Mouse (Mus musculus) Patski (cell line): ENCODE measurements around the gene Erlin1. TPM values are rescaled to one million over a fixed set of nuclear protein-coding genes. Genes with fewer than 3 reads are reported as not detected.

ENCODE experiments used
- ATAC-seq: fragments of 100-300 bp; one replicate; pipeline ENCODE4 v1.8.0; 2021
- CTCF ChIA-PET: fragments of 350-600 bp; sonication (Branson Sonifier 250); formaldehyde crosslinking; loops from one replicate; lab custom pipeline; 2022; ENCODE audit warnings: inconsistent platforms; lab: Charles Lee
- POLR2A ChIA-PET: fragments of 350-600 bp; sonication (Branson Sonifier 250); formaldehyde crosslinking; loops from one replicate; lab custom pipeline; 2022; ENCODE audit warnings: antibody characterized with exemption, inconsistent platforms; lab: Charles Lee
- DNase-seq: peaks from one replicate; pipeline ENCODE4 v3.0.0-alpha.2; 2011; ENCODE audit warnings: low read depth, low spot score
- H3K27me3 ChIP-seq: fragments of 371-371 bp; one replicate; pipeline ENCODE4 v1.5.1; 2021
- CTCF ChIP-seq: fragments of 100-300 bp; IDR thresholded peaks from one replicate; pipeline ENCODE4 v1.5.1; 2021
- in situ Hi-C: fragments of 300-500 bp; cut with MboI; formaldehyde crosslinking; loops from 3 replicates; pipeline ENCODE4 v1.11.1; 2018; ENCODE audit warnings: low pct_unique_long_range_greater_than_20kb, mixed read lengths
- polyA plus RNA-seq: library from polyadenylated mRNA; unstranded; gene quantifications from one replicate; pipeline ENCODE4 v1.2.3, GENCODE M21; 2021

Erlin1 gene
- polyA plus RNA-seq, 1 experiment from 2014 or later, result 32.6 TPM

- H3K27me3 ChIP-seq, result no peaks in the 10 kb centered on the region
- no peak for TF ChIP-seq CTCF
- in situ Hi-C loops, result no loop called here
- POLR2A ChIA-PET, result no interaction called here
- DNase-seq, result no peak
- CTCF ChIA-PET, result interaction anchor here (1.1 kb wide), 1 partner anchor 15 kb away, joined by 6 read pairs; no protein-coding TSS in a partner anchor
- ATAC-seq, result no peak
Measured at GRCm38 (mm10) chr19:44086278-44086677, 16.7 kb upstream of the Erlin1 start.

GRCm38 (mm10) chr19:44080920-44081319 lies 11.3 kb upstream of the Erlin1 start:
- in situ Hi-C loops, result no loop called here
- CTCF ChIA-PET, result interaction anchor here (1.3 kb wide), 1 partner anchor 17 kb away, joined by 3 read pairs; no protein-coding TSS in a partner anchor
- TF ChIP-seq CTCF, result no peak
- DNase-seq (no peak), ATAC-seq (no peak)
- POLR2A ChIA-PET, result no interaction called here
- H3K27me3 ChIP-seq, result no peaks in the 10 kb centered on the region

- TF ChIP-seq CTCF, result no peak
- ChIA-PET POLR2A (interaction anchor here (0.6 kb wide), 1 partner anchor 981 kb away, joined by 4 read pairs; no protein-coding TSS in a partner anchor), CTCF (interaction anchor here (0.9 to 1.0 kb wide), 2 partner anchors 13 to 15 kb away, joined by 3 read pairs; no protein-coding TSS in a partner anchor)
- no peak for DNase-seq
- in situ Hi-C loops, result no loop called here
- ATAC-seq, result no peak
- no peaks in the 10 kb centered on the region for H3K27me3 ChIP-seq
Measured at GRCm38 (mm10) chr19:44080023-44080422, 10.4 kb upstream of the Erlin1 start.

- no peak for DNase-seq
Measured at GRCm38 (mm10) chr19:44077024-44077423, 7.4 kb upstream of the Erlin1 start.

GRCm38 (mm10) chr19:44076457-44076856 lies 6.9 kb upstream of the Erlin1 start:
- POLR2A ChIA-PET, result no interaction called here

More at GRCm38 (mm10) chr19:44077024-44077423, 7.4 kb upstream of the Erlin1 start:
- no peak for TF ChIP-seq CTCF
- CTCF ChIA-PET, result interaction anchor here (1.2 to 1.3 kb wide), 2 partner anchors 11 to 25 kb away, joined by 3 read pairs; no protein-coding TSS in a partner anchor
- in situ Hi-C loops, result no loop called here
- no peaks in the 10 kb centered on the region for H3K27me3 ChIP-seq
- no peak for ATAC-seq
- POLR2A ChIA-PET, result no interaction called here

GRCm38 (mm10) chr19:44074986-44075385 lies 5.4 kb upstream of the Erlin1 start:
- ChIA-PET CTCF (no interaction called here), POLR2A (no interaction called here)
- in situ Hi-C loops, result no loop called here
- DNase-seq (no peak), ATAC-seq (no peak)
- no peaks in the 10 kb centered on the region for H3K27me3 ChIP-seq
- TF ChIP-seq CTCF, result no peak

More at GRCm38 (mm10) chr19:44076457-44076856, 6.9 kb upstream of the Erlin1 start:
- TF ChIP-seq CTCF, result no peak
- in situ Hi-C loops, result no loop called here
- CTCF ChIA-PET, result interaction anchor here (1.0 kb wide), 1 partner anchor 8 kb away, joined by 3 read pairs; no protein-coding TSS in a partner anchor
- no peaks in the 10 kb centered on the region for H3K27me3 ChIP-seq
- DNase-seq (no peak), ATAC-seq (no peak)

GRCm38 (mm10) chr19:44071166-44071565 lies 1.6 kb upstream of the Erlin1 start:
- CTCF ChIA-PET, result interaction anchor here (2.1 kb wide), 1 partner anchor 16 kb away, joined by 6 read pairs; no protein-coding TSS in a partner anchor
- POLR2A ChIA-PET, result no interaction called here
- in situ Hi-C loops, result no loop called here
- ATAC-seq, result no peak
- H3K27me3 ChIP-seq, result no peaks in the 10 kb centered on the region
- no peak for DNase-seq
- TF ChIP-seq CTCF, result no peak

GRCm38 (mm10) chr19:44069914-44070232 lies 288 bp upstream of the Erlin1 start:
- POLR2A ChIA-PET, result interaction anchor here (0.6 kb wide), 1 partner anchor 27 kb away, joined by 3 read pairs; no protein-coding TSS in a partner anchor
- CTCF ChIA-PET, result interaction anchor here (1.0 to 2.1 kb wide), 2 partner anchors 12 to 17 kb away, joined by 3 to 6 read pairs; no protein-coding TSS in a partner anchor
- ATAC-seq (no peak), DNase-seq (no peak)
- in situ Hi-C loops, result no loop called here
- TF ChIP-seq CTCF, result no peak
- H3K27me3 ChIP-seq, result no peaks in the 10 kb centered on the region

GRCm38 (mm10) chr19:44068232-44068631 lies 1.4 kb downstream of the Erlin1 start:
- POLR2A ChIA-PET, result no interaction called here
- in situ Hi-C loops, result no loop called here
- no peak for TF ChIP-seq CTCF
- H3K27me3 ChIP-seq, result no peaks in the 10 kb centered on the region
- CTCF ChIA-PET, result no interaction called here
- DNase-seq (no peak), ATAC-seq (no peak)

- no peak for TF ChIP-seq CTCF
- in situ Hi-C loops, result no loop called here
- DNase-seq (no peak), ATAC-seq (no peak)
- no peaks in the 10 kb centered on the region for H3K27me3 ChIP-seq
- ChIA-PET CTCF (no interaction called here), POLR2A (no interaction called here)
Measured at GRCm38 (mm10) chr19:44067323-44068049, 2.1 kb downstream of the Erlin1 start.

GRCm38 (mm10) chr19:44064734-44065133 lies 4.9 kb downstream of the Erlin1 start:
- ChIA-PET CTCF (interaction anchor here (0.9 to 1.4 kb wide), 3 partner anchors 11 to 17 kb away, joined by 3 to 6 read pairs (median 4); no protein-coding TSS in a partner anchor), POLR2A (no interaction called here)
- in situ Hi-C loops, result no loop called here
- ATAC-seq (no peak), DNase-seq (no peak)
- no peaks in the 10 kb centered on the region for H3K27me3 ChIP-seq
- no peak for TF ChIP-seq CTCF
